Mouse (Mus musculus): ENCODE data around the gene Cd79b.
A peak's percentile ranks its signal among the peaks of the same experiment; 100 is the strongest.

The Cd79b gene

GRCm38 (mm10) chr11:106314333-106314812, at the start of gene Cd79b:
Gene Cd79b (minus strand): TSS chr11:106314762.
- no peak for DNase-seq (ENCODE audit: low spot score)

GRCm38 (mm10) chr11:106359350-106359749, 44.8 kb upstream of the Cd79b start:
- no peak for DNase-seq (ENCODE audit: low spot score)

- no peak for DNase-seq (ENCODE audit: low spot score)
Measured at GRCm38 (mm10) chr11:106355382-106356128, 41.0 kb upstream of the Cd79b start.

GRCm38 (mm10) chr11:106354181-106354580, 39.6 kb upstream of the Cd79b start:
- no peak for DNase-seq (ENCODE audit: low spot score)

GRCm38 (mm10) chr11:106353188-106353587, 38.6 kb upstream of the Cd79b start, which contains the start of gene Scn4a:
Gene Scn4a (minus strand): TSS chr11:106353288.
- DNase-seq (ENCODE audit: low spot score), result no peak

GRCm38 (mm10) chr11:106351941-106352340, 37.4 kb upstream of the Cd79b start:
- DNase-seq (ENCODE audit: low spot score), result no peak

- no peak for DNase-seq (ENCODE audit: low spot score)
Measured at GRCm38 (mm10) chr11:106351253-106351652, 36.7 kb upstream of the Cd79b start.

GRCm38 (mm10) chr11:106350853-106351252, 36.3 kb upstream of the Cd79b start:
- no peak for DNase-seq (ENCODE audit: low spot score)

- no peak for DNase-seq (ENCODE audit: low spot score)
Measured at GRCm38 (mm10) chr11:106349772-106350171, 35.2 kb upstream of the Cd79b start.

- DNase-seq (ENCODE audit: low spot score), result no peak
Measured at GRCm38 (mm10) chr11:106344910-106345309, 30.3 kb upstream of the Cd79b start.

GRCm38 (mm10) chr11:106340990-106341520, 26.5 kb upstream of the Cd79b start:
- DNase-seq (ENCODE audit: low spot score), result no peak

- DNase-seq (ENCODE audit: low spot score), result peak; percentile 28
Measured at GRCm38 (mm10) chr11:106339323-106339722, 24.8 kb upstream of the Cd79b start.

- no peak for DNase-seq (ENCODE audit: low spot score)
Measured at GRCm38 (mm10) chr11:106338870-106339269, 24.3 kb upstream of the Cd79b start.

GRCm38 (mm10) chr11:106338029-106338428, 23.5 kb upstream of the Cd79b start:
- no peak for DNase-seq (ENCODE audit: low spot score)

- DNase-seq (ENCODE audit: low spot score), result no peak
Measured at GRCm38 (mm10) chr11:106334066-106334465, 19.5 kb upstream of the Cd79b start.

- DNase-seq (ENCODE audit: low spot score), result no peak
Measured at GRCm38 (mm10) chr11:106332458-106332857, 17.9 kb upstream of the Cd79b start.

- DNase-seq (ENCODE audit: low spot score), result peak; percentile 61
Measured at GRCm38 (mm10) chr11:106329682-106330081, 15.1 kb upstream of the Cd79b start.

GRCm38 (mm10) chr11:106329128-106329527, 14.6 kb upstream of the Cd79b start:
- no peak for DNase-seq (ENCODE audit: low spot score)

GRCm38 (mm10) chr11:106328521-106328920, 14.0 kb upstream of the Cd79b start:
- no peak for DNase-seq (ENCODE audit: low spot score)

GRCm38 (mm10) chr11:106326475-106326874, 11.9 kb upstream of the Cd79b start:
- no peak for DNase-seq (ENCODE audit: low spot score)

GRCm38 (mm10) chr11:106325566-106326206, 11.1 kb upstream of the Cd79b start:
- DNase-seq (ENCODE audit: low spot score), result peak; percentile 74

- no peak for DNase-seq (ENCODE audit: low spot score)
Measured at GRCm38 (mm10) chr11:106324858-106325257, 10.3 kb upstream of the Cd79b start.

All from adipocyte (in vitro differentiated cells).